Mouse (Mus musculus): ENCODE measurements around the gene Ggt1. TPM values are rescaled to one million over a fixed set of nuclear protein-coding genes. Genes with fewer than 3 reads are reported as not detected.

The Ggt1 gene
- polyA plus RNA-seq, 1 experiment from 2014 or later = 3.8 TPM

DNA sequence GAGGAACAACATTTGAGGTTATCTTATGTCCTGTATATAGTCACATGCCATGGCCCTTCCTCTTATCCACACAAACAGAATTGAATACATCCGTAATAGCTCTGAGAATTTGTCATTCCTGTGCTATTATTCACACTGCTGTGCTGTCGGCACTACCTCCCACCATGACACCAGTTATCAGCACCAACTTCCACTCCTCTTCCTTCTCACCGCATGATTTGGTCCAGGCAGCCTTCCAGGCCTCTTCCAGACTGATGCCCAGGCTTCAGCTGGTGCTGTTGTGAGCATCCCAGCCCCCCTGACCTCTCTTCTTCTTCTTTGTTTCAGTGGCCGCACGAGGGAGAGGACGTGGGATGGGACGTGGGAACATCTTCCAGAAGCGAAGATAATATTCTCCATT is 26.5 kb upstream of the Ggt1 start:
- 87% methylated on average over 8 of the region's 8 CpGs for WGBS
- Histone ChIP-seq H3K4me2 (replicated peaks; ENCODE audit: low read depth, low read length) (no peak overlapping the region), H3K4me1 (ENCODE audit: control insufficient read depth, insufficient read depth, low read length) (no peaks in the 10 kb centered on the region)

DNA sequence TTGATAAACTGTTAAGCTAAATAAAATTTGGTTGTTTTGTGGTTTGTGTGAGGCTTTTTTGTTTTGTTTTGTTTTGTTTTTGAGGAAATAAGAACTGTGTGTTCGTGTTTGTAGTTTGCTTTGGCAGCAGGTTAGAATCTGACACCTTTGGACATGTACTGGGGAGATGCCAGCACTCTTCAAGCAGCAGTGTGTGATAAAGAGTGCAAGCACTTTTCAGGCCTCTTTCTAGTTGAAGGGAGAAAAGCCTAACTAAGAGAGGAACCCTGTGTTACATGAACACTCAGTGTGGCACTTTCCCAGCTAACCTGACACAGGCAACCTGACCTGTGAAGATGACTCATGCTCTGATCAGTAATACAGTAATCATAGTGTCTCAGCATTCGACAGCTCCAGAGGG is 26.0 kb upstream of the Ggt1 start:
- WGBS = 92% methylated on average over 2 of the region's 2 CpGs
- Histone ChIP-seq H3K4me3 (ENCODE audit: low read depth, low read length) (no peak overlapping the region), H3K9me3 (ENCODE audit: control insufficient read depth, low read depth, low read length) (no peaks in the 10 kb centered on the region), H3K4me2 (replicated peaks; ENCODE audit: low read depth, low read length) (no peak overlapping the region), H3K27ac (ENCODE audit: low read length) (no peak overlapping the region), H3K9ac (replicated peaks; ENCODE audit: low read depth, low read length) (no peak overlapping the region), H3K36me3 (ENCODE audit: control insufficient read depth, insufficient read depth, low read length) (peaks cover 26% of the 10 kb centered on the region), H3K27me3 (ENCODE audit: control insufficient read depth, insufficient read depth, low read length) (no peaks in the 10 kb centered on the region), H3K4me1 (ENCODE audit: control insufficient read depth, insufficient read depth, low read length) (no peaks in the 10 kb centered on the region)
- no peak for ATAC-seq (ENCODE audit: insufficient number of reproducible peaks, insufficient read depth, low FRiP score, low read depth)

More for the DNA sequence above, 26.5 kb upstream of the Ggt1 start:
- Histone ChIP-seq H3K27me3 (ENCODE audit: control insufficient read depth, insufficient read depth, low read length) (no peaks in the 10 kb centered on the region), H3K4me3 (ENCODE audit: low read depth, low read length) (no peak overlapping the region), H3K27ac (ENCODE audit: low read length) (no peak overlapping the region), H3K9ac (replicated peaks; ENCODE audit: low read depth, low read length) (no peak overlapping the region), H3K36me3 (ENCODE audit: control insufficient read depth, insufficient read depth, low read length) (peaks cover 26% of the 10 kb centered on the region), H3K9me3 (ENCODE audit: control insufficient read depth, low read depth, low read length) (no peaks in the 10 kb centered on the region)
- no peak for ATAC-seq (ENCODE audit: insufficient number of reproducible peaks, insufficient read depth, low FRiP score, low read depth)

DNA sequence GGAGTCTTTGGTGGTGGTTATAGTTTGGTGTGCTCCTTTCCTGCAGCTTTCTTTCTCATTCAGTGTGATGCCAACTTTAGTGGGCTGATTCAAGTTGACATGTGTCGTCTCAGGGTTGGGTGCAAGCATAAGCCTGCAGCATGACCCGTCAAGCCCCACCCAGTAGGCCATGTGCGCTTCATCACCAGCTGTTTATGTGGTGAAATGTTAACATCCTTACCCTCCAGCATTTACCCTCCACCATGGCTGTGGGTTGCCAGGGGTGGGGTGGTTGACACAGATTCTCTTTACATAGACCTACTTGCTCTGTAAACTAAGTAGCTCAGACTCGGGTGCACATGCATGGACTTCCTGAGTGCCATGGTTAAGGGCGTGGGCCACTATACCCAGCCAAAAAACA is 25.3 kb upstream of the Ggt1 start:
- H3K4me1 ChIP-seq (ENCODE audit: control insufficient read depth, insufficient read depth, low read length) = no peaks in the 10 kb centered on the region
- H3K27me3 ChIP-seq (ENCODE audit: control insufficient read depth, insufficient read depth, low read length) = no peaks in the 10 kb centered on the region
- no peak overlapping the region for H3K4me2 ChIP-seq (replicated peaks; ENCODE audit: low read depth, low read length)
- peaks cover 26% of the 10 kb centered on the region for H3K36me3 ChIP-seq (ENCODE audit: control insufficient read depth, insufficient read depth, low read length)
- H3K27ac ChIP-seq (ENCODE audit: low read length) = no peak overlapping the region
- H3K4me3 ChIP-seq (ENCODE audit: low read depth, low read length) = no peak overlapping the region
- no peak for ATAC-seq (ENCODE audit: insufficient number of reproducible peaks, insufficient read depth, low FRiP score, low read depth)
- H3K9ac ChIP-seq (replicated peaks; ENCODE audit: low read depth, low read length) = no peak overlapping the region
- 85% methylated on average over 5 of the region's 5 CpGs for WGBS
- H3K9me3 ChIP-seq (ENCODE audit: control insufficient read depth, low read depth, low read length) = no peaks in the 10 kb centered on the region

GRCm38 (mm10) chr10:75547901-75548300 is 13.5 kb upstream of the Ggt1 start:
- Histone ChIP-seq H3K27ac (ENCODE audit: low read length) (no peak overlapping the region), H3K9me3 (ENCODE audit: control insufficient read depth, low read depth, low read length) (peaks cover 5% of the 10 kb centered on the region; the same call in 1 of the 2 replicates), H3K4me1 (ENCODE audit: control insufficient read depth, insufficient read depth, low read length) (0 out of 2 replicates have a peak, but pooled peaks cover 2% of the 10 kb centered on the region), H3K4me3 (ENCODE audit: low read depth, low read length) (no peak overlapping the region), H3K4me2 (replicated peaks; ENCODE audit: low read depth, low read length) (no peak overlapping the region), H3K36me3 (ENCODE audit: control insufficient read depth, insufficient read depth, low read length) (no peaks in the 10 kb centered on the region), H3K27me3 (ENCODE audit: control insufficient read depth, insufficient read depth, low read length) (no peaks in the 10 kb centered on the region), H3K9ac (replicated peaks; ENCODE audit: low read depth, low read length) (no peak overlapping the region)
- ATAC-seq (ENCODE audit: insufficient number of reproducible peaks, insufficient read depth, low FRiP score, low read depth) = no peak
- WGBS = 48% methylated on average over 7 of the region's 7 CpGs

- no peak overlapping the region for H3K9ac ChIP-seq (replicated peaks; ENCODE audit: low read depth, low read length)
- H3K27me3 ChIP-seq (ENCODE audit: control insufficient read depth, insufficient read depth, low read length) = no peaks in the 10 kb centered on the region
- ATAC-seq (ENCODE audit: insufficient number of reproducible peaks, insufficient read depth, low FRiP score, low read depth) = no peak
- H3K27ac ChIP-seq (ENCODE audit: low read length) = no peak overlapping the region
- H3K4me3 ChIP-seq (ENCODE audit: low read depth, low read length) = no peak overlapping the region
- H3K4me2 ChIP-seq (replicated peaks; ENCODE audit: low read depth, low read length) = peak overlapping the region; percentile 16; the same call in 1 of the 2 replicates
- peaks cover 5% of the 10 kb centered on the region; the same call in 1 of the 2 replicates for H3K9me3 ChIP-seq (ENCODE audit: control insufficient read depth, low read depth, low read length)
- WGBS = 48% methylated on average over 14 of the region's 14 CpGs
- H3K4me1 ChIP-seq (ENCODE audit: control insufficient read depth, insufficient read depth, low read length) = 0 out of 2 replicates have a peak, but pooled peaks cover 2% of the 10 kb centered on the region
- no peaks in the 10 kb centered on the region for H3K36me3 ChIP-seq (ENCODE audit: control insufficient read depth, insufficient read depth, low read length)
Observed at GRCm38 (mm10) chr10:75548486-75548885, 12.9 kb upstream of the Ggt1 start.

GRCm38 (mm10) chr10:75549886-75550285 is 11.5 kb upstream of the Ggt1 start:
- no peaks in the 10 kb centered on the region for H3K36me3 ChIP-seq (ENCODE audit: control insufficient read depth, insufficient read depth, low read length)
- H3K4me3 ChIP-seq (ENCODE audit: low read depth, low read length) = no peak overlapping the region
- no peak overlapping the region for H3K27ac ChIP-seq (ENCODE audit: low read length)
- H3K9ac ChIP-seq (replicated peaks; ENCODE audit: low read depth, low read length) = no peak overlapping the region
- no peaks in the 10 kb centered on the region for H3K27me3 ChIP-seq (ENCODE audit: control insufficient read depth, insufficient read depth, low read length)
- 0 out of 2 replicates have a peak, but pooled peaks cover 2% of the 10 kb centered on the region for H3K4me1 ChIP-seq (ENCODE audit: control insufficient read depth, insufficient read depth, low read length)
- H3K9me3 ChIP-seq (ENCODE audit: control insufficient read depth, low read depth, low read length) = peaks cover 5% of the 10 kb centered on the region; the same call in 1 of the 2 replicates
- H3K4me2 ChIP-seq (replicated peaks; ENCODE audit: low read depth, low read length) = no peak overlapping the region
- ATAC-seq (ENCODE audit: insufficient number of reproducible peaks, insufficient read depth, low FRiP score, low read depth) = no peak
- WGBS = 56% methylated on average over 7 of the region's 7 CpGs

DNA sequence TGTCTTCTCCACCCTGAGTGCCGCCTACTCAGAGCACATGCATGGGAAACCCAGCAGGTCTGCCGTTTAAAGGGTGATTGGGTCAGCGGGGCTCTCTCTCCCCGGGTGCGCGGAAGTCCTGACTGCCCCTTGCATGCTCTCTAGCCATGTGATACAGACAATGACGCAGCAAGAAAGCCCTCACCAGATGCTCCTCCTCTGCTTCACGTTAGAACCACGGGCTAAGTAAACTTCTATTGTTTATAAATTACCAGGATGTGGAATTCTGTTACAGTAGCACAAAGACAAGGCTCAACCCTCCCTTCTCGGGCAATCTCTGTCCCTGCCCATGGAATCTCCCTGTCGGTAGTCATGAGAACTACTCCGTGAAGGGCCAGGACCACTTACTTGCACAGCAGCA is 10.2 kb upstream of the Ggt1 start:
- peak; percentile 30; the same call in 1 of the 2 replicates for ATAC-seq (ENCODE audit: insufficient number of reproducible peaks, insufficient read depth, low FRiP score, low read depth)
- Histone ChIP-seq H3K36me3 (ENCODE audit: control insufficient read depth, insufficient read depth, low read length) (no peaks in the 10 kb centered on the region), H3K27me3 (ENCODE audit: control insufficient read depth, insufficient read depth, low read length) (no peaks in the 10 kb centered on the region), H3K4me2 (replicated peaks; ENCODE audit: low read depth, low read length) (0 out of 2 replicates have a peak overlapping the region, but pooled peaks have one; percentile 3), H3K9me3 (ENCODE audit: control insufficient read depth, low read depth, low read length) (no peaks in the 10 kb centered on the region), H3K9ac (replicated peaks; ENCODE audit: low read depth, low read length) (no peak overlapping the region), H3K4me1 (ENCODE audit: control insufficient read depth, insufficient read depth, low read length) (0 out of 2 replicates have a peak, but pooled peaks cover 2% of the 10 kb centered on the region), H3K4me3 (ENCODE audit: low read depth, low read length) (no peak overlapping the region), H3K27ac (ENCODE audit: low read length) (no peak overlapping the region)
- WGBS = 26% methylated on average over 12 of the region's 12 CpGs

DNA sequence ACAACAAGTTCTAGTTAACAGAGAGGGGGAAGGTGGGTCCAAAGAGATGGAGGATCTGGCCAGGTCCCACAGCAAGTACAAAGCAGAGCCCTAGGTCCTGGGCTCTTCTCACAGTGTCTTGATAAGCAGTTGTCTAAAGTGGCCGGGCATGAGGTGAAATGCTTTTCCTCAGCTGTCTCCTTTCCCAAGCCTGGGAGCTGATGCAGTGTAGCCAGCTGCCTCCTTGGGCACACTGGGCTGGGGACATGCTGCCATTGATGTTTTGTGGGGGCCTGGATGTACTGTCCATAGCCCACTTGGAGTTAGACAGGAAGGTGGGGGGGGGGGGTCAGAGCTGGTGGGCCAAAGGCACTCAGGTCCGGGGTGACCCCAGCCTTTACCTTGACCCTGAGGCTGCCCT is 9.3 kb upstream of the Ggt1 start:
- WGBS = 70% methylated on average over 2 of the region's 2 CpGs

More for the DNA sequence above, 9.3 kb upstream of the Ggt1 start:
- Histone ChIP-seq H3K4me3 (ENCODE audit: low read depth, low read length) (no peak overlapping the region), H3K36me3 (ENCODE audit: control insufficient read depth, insufficient read depth, low read length) (no peaks in the 10 kb centered on the region), H3K27me3 (ENCODE audit: control insufficient read depth, insufficient read depth, low read length) (no peaks in the 10 kb centered on the region), H3K9me3 (ENCODE audit: control insufficient read depth, low read depth, low read length) (no peaks in the 10 kb centered on the region), H3K4me2 (replicated peaks; ENCODE audit: low read depth, low read length) (no peak overlapping the region), H3K4me1 (ENCODE audit: control insufficient read depth, insufficient read depth, low read length) (0 out of 2 replicates have a peak, but pooled peaks cover 2% of the 10 kb centered on the region), H3K9ac (replicated peaks; ENCODE audit: low read depth, low read length) (no peak overlapping the region), H3K27ac (ENCODE audit: low read length) (no peak overlapping the region)
- ATAC-seq (ENCODE audit: insufficient number of reproducible peaks, insufficient read depth, low FRiP score, low read depth) = no peak
